Mouse (Mus musculus) limb, embryonic 15.5 days (tissue): ENCODE results near the gene C2cd3. TPM values are rescaled to one million over a fixed set of nuclear protein-coding genes. Genes with fewer than 3 reads are reported as not detected.

Experiments used
- ATAC-seq: fragments of 200-750 bp; cut with Nextera tagmentation; 2 replicates; pipeline ENCODE4 v1.8.0; 2017; ENCODE audit warnings: low read depth, moderate TSS enrichment; ENCODE audit not compliant: insufficient number of reproducible peaks, low FRiP score, low TSS enrichment
- H3K27ac ChIP-seq: fragments of 300-500 bp; sonication (generic); 2 replicates; pipeline ENCODE4 v1.5.1; 2015; ENCODE audit warnings: moderate library complexity, mild to moderate bottlenecking, inconsistent platforms
- H3K27me3 ChIP-seq: fragments of 300-500 bp; sonication (generic); 2 replicates; pipeline ENCODE4 v1.6.1; 2015; ENCODE audit warnings: inconsistent platforms
- H3K36me3 ChIP-seq: fragments of 300-500 bp; sonication (generic); 2 replicates; pipeline ENCODE4 v1.6.1; 2015; ENCODE audit warnings: inconsistent platforms
- H3K4me1 ChIP-seq: fragments of 300-500 bp; sonication (generic); 2 replicates; pipeline ENCODE4 v1.6.1; 2015; ENCODE audit warnings: inconsistent platforms
- H3K4me2 ChIP-seq: fragments of 300-500 bp; sonication (generic); 2 replicates; pipeline ENCODE4 v1.6.1; 2015; ENCODE audit warnings: mild to moderate bottlenecking, inconsistent platforms
- H3K4me3 ChIP-seq: fragments of 300-500 bp; sonication (generic); 2 replicates; pipeline ENCODE4 v1.5.1; 2015; ENCODE audit warnings: mild to moderate bottlenecking, inconsistent platforms
- H3K9ac ChIP-seq: fragments of 300-500 bp; sonication (generic); 2 replicates; pipeline ENCODE4 v1.6.1; 2015; ENCODE audit warnings: inconsistent platforms
- H3K9me3 ChIP-seq: fragments of 300-500 bp; sonication (generic); 2 replicates; pipeline ENCODE4 v1.6.1; 2016; ENCODE audit warnings: inconsistent platforms
- WGBS: fragments of 180-500 bp; shearing (Covaris S2); methylation state at CpG from one replicate; pipeline ENCODE4 v1.1.7; 2015; 5-methylcytosine and 5-hydroxymethylcytosine counted together
- polyA plus RNA-seq: library from polyadenylated mRNA; unstranded; fragments of >200 nt; fragmentation: Nextera tagmentation; extraction: Ambion mirVana; gene quantifications from 2 replicates; pipeline ENCODE4 v1.2.1, GENCODE M21; 2015

C2cd3 gene
- polyA plus RNA-seq, 1 experiment from 2014 or later: 19.7 TPM

GRCm38 (mm10) chr7:100364888-100365287, 7.1 kb upstream of the C2cd3 start:
- Histone ChIP-seq H3K4me3 (no peak overlapping the region), H3K9ac (no peak overlapping the region), H3K4me1 (peaks cover 6% of the 10 kb centered on the region; the same call in 1 of the 2 replicates), H3K4me2 (no peak overlapping the region), H3K27me3 (no peaks in the 10 kb centered on the region), H3K27ac (no peak overlapping the region), H3K9me3 (no peaks in the 10 kb centered on the region), H3K36me3 (no peaks in the 10 kb centered on the region)
- ATAC-seq: no peak
- WGBS: 40% methylated on average over 6 of the region's 6 CpGs

GRCm38 (mm10) chr7:100372452-100372980, 483 bp downstream of the C2cd3 start:
- Histone ChIP-seq H3K4me1 (peaks cover 14% of the 10 kb centered on the region), H3K9ac (peak overlapping the region; percentile 52), H3K36me3 (peaks cover 16% of the 10 kb centered on the region; the same call in 1 of the 2 replicates), H3K9me3 (no peaks in the 10 kb centered on the region), H3K27me3 (no peaks in the 10 kb centered on the region), H3K4me2 (peak overlapping the region; percentile 46), H3K27ac (peak overlapping the region; percentile 89), H3K4me3 (peak overlapping the region; percentile 70)
- no peak for ATAC-seq
- 5% methylated on average over 17 of the region's 17 CpGs for WGBS

GRCm38 (mm10) chr7:100378257-100378656, 6.2 kb downstream of the C2cd3 start:
- no peak overlapping the region for H3K27ac ChIP-seq
- H3K36me3 ChIP-seq: peaks cover 48% of the 10 kb centered on the region
- no peaks in the 10 kb centered on the region for H3K4me1 ChIP-seq
- no peaks in the 10 kb centered on the region for H3K27me3 ChIP-seq
- no peaks in the 10 kb centered on the region for H3K9me3 ChIP-seq
- WGBS: 87% methylated on average over 2 of the region's 2 CpGs
- H3K4me2 ChIP-seq: no peak overlapping the region
- no peak overlapping the region for H3K4me3 ChIP-seq
- no peak overlapping the region for H3K9ac ChIP-seq
- no peak for ATAC-seq

GRCm38 (mm10) chr7:100381161-100381560, 9.1 kb downstream of the C2cd3 start:
- no peak for ATAC-seq
- Histone ChIP-seq H3K4me1 (no peaks in the 10 kb centered on the region), H3K4me2 (no peak overlapping the region), H3K9ac (no peak overlapping the region), H3K27me3 (no peaks in the 10 kb centered on the region), H3K27ac (no peak overlapping the region), H3K4me3 (no peak overlapping the region), H3K9me3 (no peaks in the 10 kb centered on the region), H3K36me3 (peaks cover 49% of the 10 kb centered on the region)

- Histone ChIP-seq H3K9ac (no peak overlapping the region), H3K36me3 (peaks cover 42% of the 10 kb centered on the region), H3K27ac (no peak overlapping the region), H3K4me1 (no peaks in the 10 kb centered on the region), H3K9me3 (no peaks in the 10 kb centered on the region), H3K4me2 (no peak overlapping the region), H3K27me3 (no peaks in the 10 kb centered on the region), H3K4me3 (no peak overlapping the region)
- no peak for ATAC-seq
- WGBS: 75% methylated on average over 2 of the region's 2 CpGs
Measured at GRCm38 (mm10) chr7:100383207-100383606, 11.2 kb downstream of the C2cd3 start.

- H3K27ac ChIP-seq: no peak overlapping the region
- no peak overlapping the region for H3K4me2 ChIP-seq
- H3K4me3 ChIP-seq: no peak overlapping the region
- ATAC-seq: no peak
- H3K9ac ChIP-seq: no peak overlapping the region
- H3K9me3 ChIP-seq: no peaks in the 10 kb centered on the region
- 94% methylated on average over 2 of the region's 2 CpGs for WGBS
- no peaks in the 10 kb centered on the region for H3K27me3 ChIP-seq
- no peaks in the 10 kb centered on the region for H3K4me1 ChIP-seq
- H3K36me3 ChIP-seq: peaks cover 43% of the 10 kb centered on the region
Measured at GRCm38 (mm10) chr7:100388174-100388573, 16.1 kb downstream of the C2cd3 start.

- no peaks in the 10 kb centered on the region for H3K9me3 ChIP-seq
- H3K4me3 ChIP-seq: no peak overlapping the region
- no peaks in the 10 kb centered on the region for H3K4me1 ChIP-seq
- H3K27me3 ChIP-seq: no peaks in the 10 kb centered on the region
- 90% methylated on average over 8 of the region's 8 CpGs for WGBS
- ATAC-seq: no peak
- no peak overlapping the region for H3K4me2 ChIP-seq
- no peak overlapping the region for H3K9ac ChIP-seq
- H3K27ac ChIP-seq: no peak overlapping the region
- peaks cover 47% of the 10 kb centered on the region for H3K36me3 ChIP-seq
Measured at GRCm38 (mm10) chr7:100390166-100390565, 18.1 kb downstream of the C2cd3 start.

GRCm38 (mm10) chr7:100392265-100392664, 20.2 kb downstream of the C2cd3 start:
- Histone ChIP-seq H3K27me3 (no peaks in the 10 kb centered on the region), H3K9me3 (no peaks in the 10 kb centered on the region), H3K4me3 (no peak overlapping the region), H3K4me1 (no peaks in the 10 kb centered on the region), H3K9ac (no peak overlapping the region), H3K4me2 (no peak overlapping the region), H3K36me3 (peaks cover 58% of the 10 kb centered on the region), H3K27ac (no peak overlapping the region)
- 74% methylated on average over 2 of the region's 2 CpGs for WGBS
- no peak for ATAC-seq

GRCm38 (mm10) chr7:100399231-100399913, 27.3 kb downstream of the C2cd3 start:
- peaks cover 60% of the 10 kb centered on the region for H3K36me3 ChIP-seq
- no peaks in the 10 kb centered on the region for H3K27me3 ChIP-seq
- no peak overlapping the region for H3K4me2 ChIP-seq
- H3K9ac ChIP-seq: no peak overlapping the region
- no peak overlapping the region for H3K4me3 ChIP-seq
- H3K4me1 ChIP-seq: no peaks in the 10 kb centered on the region
- H3K27ac ChIP-seq: no peak overlapping the region
- ATAC-seq: no peak
- 72% methylated on average over 8 of the region's 8 CpGs for WGBS
- no peaks in the 10 kb centered on the region for H3K9me3 ChIP-seq

GRCm38 (mm10) chr7:100400899-100401539, 29.0 kb downstream of the C2cd3 start:
- peaks cover 60% of the 10 kb centered on the region for H3K36me3 ChIP-seq
- WGBS: 25% methylated on average over 4 of the region's 4 CpGs
- H3K4me3 ChIP-seq: no peak overlapping the region
- no peak overlapping the region for H3K27ac ChIP-seq
- no peaks in the 10 kb centered on the region for H3K4me1 ChIP-seq
- no peaks in the 10 kb centered on the region for H3K27me3 ChIP-seq
- H3K9me3 ChIP-seq: no peaks in the 10 kb centered on the region
- no peak for ATAC-seq
- H3K9ac ChIP-seq: no peak overlapping the region
- H3K4me2 ChIP-seq: no peak overlapping the region

GRCm38 (mm10) chr7:100402715-100403114, 30.7 kb downstream of the C2cd3 start:
- Histone ChIP-seq H3K27ac (no peak overlapping the region), H3K27me3 (no peaks in the 10 kb centered on the region), H3K4me2 (no peak overlapping the region), H3K9me3 (no peaks in the 10 kb centered on the region), H3K4me1 (no peaks in the 10 kb centered on the region), H3K36me3 (peaks cover 60% of the 10 kb centered on the region), H3K4me3 (no peak overlapping the region), H3K9ac (no peak overlapping the region)
- 69% methylated on average over 4 of the region's 4 CpGs for WGBS
- ATAC-seq: no peak

GRCm38 (mm10) chr7:100407677-100408076, 35.6 kb downstream of the C2cd3 start:
- H3K27ac ChIP-seq: no peak overlapping the region
- H3K27me3 ChIP-seq: no peaks in the 10 kb centered on the region
- ATAC-seq: no peak
- H3K4me2 ChIP-seq: no peak overlapping the region
- no peak overlapping the region for H3K9ac ChIP-seq
- peaks cover 69% of the 10 kb centered on the region for H3K36me3 ChIP-seq
- no peaks in the 10 kb centered on the region for H3K4me1 ChIP-seq
- H3K4me3 ChIP-seq: no peak overlapping the region
- no peaks in the 10 kb centered on the region for H3K9me3 ChIP-seq
- WGBS: 88% methylated on average over 5 of the region's 5 CpGs
